Mouse (Mus musculus) CH12.LX (cell line): ENCODE data around the gene Exosc6.

ENCODE experiments used
- CTCF ChIP-seq, 2 experiments: IDR thresholded peaks in 1 of 2; conservative IDR thresholded peaks in 1 of 2; 2 replicates each; pipeline ENCODE4 v1.5.1; 2011 to 2012; ENCODE audit warnings: low read depth in 2 of 2, low read length in 2 of 2, improper control_type of control experiment in 1 of 2, inconsistent platforms in 1 of 2, mild to moderate bottlenecking in 1 of 2, moderate library complexity in 1 of 2
- KAT2A ChIP-seq: IDR thresholded peaks from 2 replicates; pipeline ENCODE4 v1.6.1; 2012; ENCODE audit warnings: low read length, improper control_type of control experiment, inconsistent platforms; ENCODE audit not compliant: insufficient replicate concordance
- NRF1 ChIP-seq: IDR thresholded peaks from 2 replicates; pipeline ENCODE4 v1.6.1; 2014; ENCODE audit warnings: low read depth, mild to moderate bottlenecking, inconsistent platforms, low read length, improper control_type of control experiment, moderate library complexity
- POLR2A ChIP-seq: IDR thresholded peaks from 2 replicates; pipeline ENCODE4 v1.6.1; 2011; ENCODE audit warnings: low read depth, mild to moderate bottlenecking, improper control_type of control experiment, low read length
- POLR2AphosphoS2 ChIP-seq: IDR thresholded peaks from 2 replicates; pipeline ENCODE4 v1.6.1; 2011; ENCODE audit warnings: low read depth, low read length, improper control_type of control experiment
- RCOR1 ChIP-seq: conservative IDR thresholded peaks from 2 replicates; pipeline ENCODE4 v1.6.1; 2012; ENCODE audit warnings: low read depth, mild to moderate bottlenecking, inconsistent platforms, low read length, improper control_type of control experiment
- SIN3A ChIP-seq: IDR thresholded peaks from 2 replicates; pipeline ENCODE4 v1.6.1; 2012; ENCODE audit warnings: low read length, improper control_type of control experiment, inconsistent platforms
- USF2 ChIP-seq: conservative IDR thresholded peaks from 2 replicates; pipeline ENCODE4 v1.6.1; 2011; ENCODE audit warnings: low read depth, low read length, improper control_type of control experiment

GRCm38 (mm10) chr8:111053827-111054518 is 2.2 kb upstream of the Exosc6 start:
- TF ChIP-seq CTCF (conservative IDR thresholded peaks at IDR 0.05 in 1 of 2, IDR thresholded peaks at IDR 0.05 in 1 of 2; ENCODE audit: low read depth in 2 of 2, low read length in 2 of 2) (no peak), RCOR1 (no peak), POLR2A (0 out of 2 replicates have a peak, but pooled peaks have one; percentile 13), SIN3A (no peak), POLR2AphosphoS2 (no peak), KAT2A (no peak), NRF1 (no peak), USF2 (no peak)
